Mouse (Mus musculus): Measurements from ENCODE around the gene Relch.

The Relch gene

GRCm38 (mm10) chr1:105663171-105663961 lies at the start of gene Relch, which contains the start of gene Pign:
Gene Relch, plus strand, starts transcription at chr1:105663861.
Gene Pign, minus strand, starts transcription at chr1:105663677.
- peak; percentile 99 for DNase-seq (ENCODE audit: low read depth, low spot score)

- DNase-seq (ENCODE audit: low read depth, low spot score): peak; percentile 46
Observed at GRCm38 (mm10) chr1:105630481-105630880, 33.2 kb upstream of the Relch start.

DNA sequence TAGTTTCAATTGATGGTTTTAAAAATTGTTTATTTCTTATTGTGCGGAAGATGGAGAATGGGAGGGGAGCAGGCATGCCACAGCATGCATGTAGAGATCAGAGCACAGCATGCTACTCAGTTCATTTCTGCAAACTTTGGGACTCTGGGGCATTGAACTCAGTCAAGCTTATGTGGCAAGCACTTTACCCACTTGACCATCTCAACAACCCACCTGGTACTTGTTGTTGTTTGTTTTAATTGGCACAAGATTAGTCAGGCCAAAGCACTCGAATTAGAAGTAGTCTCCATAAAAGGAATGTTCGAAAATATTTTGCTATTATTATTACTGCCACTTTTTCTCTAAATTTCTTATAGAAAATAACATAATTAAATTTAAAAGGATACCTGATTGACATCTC lies 19.6 kb upstream of the Relch start:
- DNase-seq (ENCODE audit: low read depth, low spot score): no peak

DNA sequence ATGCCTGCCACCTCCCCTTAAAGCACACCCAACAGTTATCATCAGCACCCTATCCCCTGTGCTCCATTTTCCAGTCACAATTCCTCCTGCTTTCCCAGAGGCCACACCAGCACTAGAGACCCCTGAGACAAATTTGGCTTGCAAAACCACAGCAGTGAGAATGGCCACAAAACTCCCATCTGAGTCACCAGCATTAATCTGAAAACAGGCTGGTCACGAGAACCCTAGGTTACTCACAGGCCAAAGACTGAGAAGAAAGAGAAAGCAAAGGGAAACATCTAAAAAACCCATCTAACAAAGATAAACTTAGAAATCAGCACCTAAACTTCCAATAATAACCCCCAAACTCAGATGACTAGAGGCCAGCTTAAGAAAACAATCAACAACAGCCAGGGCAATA lies 13.0 kb upstream of the Relch start:
- DNase-seq (ENCODE audit: low read depth, low spot score): no peak

DNA sequence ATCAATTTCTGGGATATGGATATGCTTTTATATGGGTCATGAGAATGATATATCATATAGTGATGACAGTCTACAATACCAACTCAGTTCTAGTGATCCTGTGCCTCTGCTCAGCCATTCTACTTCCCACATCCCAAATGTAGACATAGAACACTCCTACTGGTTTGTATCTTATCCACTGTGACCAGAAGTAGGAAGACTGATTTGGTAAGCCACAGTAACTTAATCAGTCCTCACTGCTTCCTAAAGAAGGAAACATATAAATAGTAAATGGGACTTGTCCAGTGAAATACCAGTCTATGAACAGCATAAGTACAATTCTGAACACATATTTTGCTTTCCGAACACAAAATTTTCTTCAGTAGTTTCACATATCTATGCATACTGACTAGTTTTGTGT lies 9.7 kb upstream of the Relch start:
- no peak for DNase-seq (ENCODE audit: low read depth, low spot score)

DNA sequence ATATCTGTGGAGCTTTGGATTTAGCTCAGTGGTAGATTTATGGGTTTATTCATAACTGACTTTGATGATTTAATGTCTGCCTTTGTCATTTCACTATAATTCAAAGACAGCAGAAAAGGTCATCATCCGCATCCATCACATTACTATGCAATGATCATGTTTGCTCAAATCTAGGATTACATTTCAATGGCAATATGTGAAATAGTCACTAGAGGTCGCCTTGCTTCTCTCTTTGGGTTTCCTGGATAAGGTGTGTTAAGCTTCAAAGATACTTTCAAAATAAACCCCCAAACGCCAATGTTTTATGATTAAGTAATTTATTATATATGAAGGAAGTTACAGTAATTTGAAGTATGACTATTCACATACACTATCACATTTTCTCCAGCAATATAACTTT lies 3.6 kb upstream of the Relch start:
- DNase-seq (ENCODE audit: low read depth, low spot score): peak; percentile 54

DNA sequence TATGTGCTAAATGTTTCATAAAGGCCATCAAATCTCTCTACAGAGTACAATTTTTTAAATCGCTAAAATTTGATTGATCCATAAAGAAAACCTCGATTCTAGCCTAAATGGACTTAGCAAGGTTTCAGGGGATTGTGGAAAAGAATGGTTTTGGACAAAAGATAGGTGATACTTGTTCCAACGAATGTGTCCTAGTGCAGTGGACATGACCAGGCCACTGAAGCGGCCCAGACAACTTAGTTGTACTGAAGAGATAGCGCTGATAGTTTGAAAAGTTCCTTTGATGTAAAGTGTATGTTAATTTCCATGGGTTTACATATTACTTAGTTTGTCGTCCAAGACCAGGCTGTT lies 866 bp upstream of the Relch start:
- no peak for DNase-seq (ENCODE audit: low read depth, low spot score)

- peak; percentile 59 for DNase-seq (ENCODE audit: low read depth, low spot score)
Observed at GRCm38 (mm10) chr1:105663962-105664812, 526 bp downstream of the Relch start.

- no peak for DNase-seq (ENCODE audit: low read depth, low spot score)
Observed at GRCm38 (mm10) chr1:105669700-105670099, 6.0 kb downstream of the Relch start.

DNA sequence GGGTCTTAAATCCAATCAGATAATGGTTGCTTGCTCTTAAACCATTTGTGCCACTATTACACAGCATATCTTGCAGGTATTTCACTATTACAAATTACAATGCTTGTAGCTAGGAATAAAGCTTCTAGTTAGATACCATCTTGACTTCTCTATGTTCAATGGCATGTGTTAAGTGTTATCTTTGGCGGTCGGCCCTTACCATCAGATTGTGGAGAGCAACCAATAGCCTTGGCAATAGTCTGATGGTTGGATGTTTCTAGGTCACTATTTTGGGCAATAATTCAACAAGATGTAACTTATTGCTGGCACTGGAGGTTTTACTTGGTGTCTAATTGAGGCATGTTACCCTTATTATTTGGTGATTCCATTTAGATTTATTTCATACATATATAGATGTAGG lies 11.1 kb downstream of the Relch start:
- no peak for DNase-seq (ENCODE audit: low read depth, low spot score)

GRCm38 (mm10) chr1:105680587-105680986 lies 16.9 kb downstream of the Relch start:
- peak; percentile 43 for DNase-seq (ENCODE audit: low read depth, low spot score)

GRCm38 (mm10) chr1:105685501-105685900 lies 21.8 kb downstream of the Relch start:
- no peak for DNase-seq (ENCODE audit: low read depth, low spot score)

DNA sequence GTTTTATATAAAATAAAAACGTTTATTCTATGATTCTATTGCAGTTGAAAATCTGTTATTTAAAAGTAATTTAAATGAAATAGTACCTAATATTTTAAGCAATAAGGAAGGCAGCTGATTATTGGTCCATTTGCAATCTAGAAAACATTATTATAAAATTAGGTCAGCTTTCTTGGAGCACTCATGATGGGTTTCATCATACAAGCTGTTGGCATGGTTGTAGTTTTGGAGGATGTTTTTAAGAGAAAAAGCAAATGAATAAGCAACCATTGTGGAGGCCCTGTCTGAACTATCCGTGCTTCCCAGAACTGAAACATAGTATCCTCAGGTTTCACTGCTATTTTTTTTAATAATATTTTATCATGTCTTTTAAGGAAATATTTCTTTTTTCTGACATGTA lies 31.9 kb downstream of the Relch start:
- no peak for DNase-seq (ENCODE audit: low read depth, low spot score)

DNA sequence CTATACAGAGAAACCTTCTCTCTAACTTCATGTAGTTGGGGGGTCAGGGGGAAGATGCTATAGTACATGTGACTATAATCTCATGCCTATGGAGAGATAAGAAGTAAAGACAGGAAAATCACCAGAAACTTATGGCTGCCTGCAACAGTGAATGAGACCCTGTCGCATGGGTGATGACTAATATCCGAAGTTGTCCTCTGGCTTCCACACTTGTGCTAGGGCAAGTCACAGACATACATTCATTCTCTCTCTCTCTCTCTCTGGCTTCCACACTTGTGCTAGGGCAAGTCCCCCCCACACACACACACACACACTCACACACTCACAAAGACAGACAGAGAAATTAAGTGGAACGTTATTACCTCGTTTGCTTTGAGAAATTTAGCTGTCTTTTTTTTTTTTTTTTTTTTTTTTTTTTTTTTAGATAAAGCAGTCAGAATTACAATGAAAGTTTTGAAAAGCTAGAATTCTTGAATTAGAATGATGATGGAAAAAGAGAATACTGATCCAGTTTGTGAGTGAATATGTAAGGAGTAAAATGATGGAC lies 37.4 kb downstream of the Relch start:
- DNase-seq (ENCODE audit: low read depth, low spot score): no peak

GRCm38 (mm10) chr1:105709415-105709814 lies 45.8 kb downstream of the Relch start:
- DNase-seq (ENCODE audit: low read depth, low spot score): no peak

DNA sequence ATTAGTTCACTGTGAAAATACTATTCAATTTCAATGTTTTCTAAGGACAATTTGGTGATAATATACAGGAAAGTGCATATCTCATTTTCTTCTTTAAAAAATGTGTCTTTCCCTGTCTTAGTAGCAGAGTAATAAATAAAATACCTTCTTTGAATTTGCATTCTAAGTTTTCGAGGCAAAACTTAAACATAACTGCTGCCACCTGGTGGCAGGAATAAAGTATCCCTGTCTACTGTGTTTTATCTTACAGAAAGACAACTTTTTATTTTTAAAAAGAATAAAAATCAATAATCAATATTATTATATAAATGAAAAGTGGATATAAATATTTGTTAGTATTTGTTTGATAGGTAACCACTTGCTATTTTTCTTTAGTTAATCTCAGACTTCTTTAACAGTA lies 47.6 kb downstream of the Relch start:
- DNase-seq (ENCODE audit: low read depth, low spot score): peak; percentile 38

GRCm38 (mm10) chr1:105712822-105713221 lies 49.2 kb downstream of the Relch start:
- DNase-seq (ENCODE audit: low read depth, low spot score): peak; percentile 72

GRCm38 (mm10) chr1:105718358-105718757 lies 54.7 kb downstream of the Relch start:
- no peak for DNase-seq (ENCODE audit: low read depth, low spot score)

- peak; percentile 77 for DNase-seq (ENCODE audit: low read depth, low spot score)
Observed at GRCm38 (mm10) chr1:105729246-105729645, 65.6 kb downstream of the Relch start.

GRCm38 (mm10) chr1:105735318-105735717 lies 71.7 kb downstream of the Relch start:
- peak; percentile 52 for DNase-seq (ENCODE audit: low read depth, low spot score)

DNA sequence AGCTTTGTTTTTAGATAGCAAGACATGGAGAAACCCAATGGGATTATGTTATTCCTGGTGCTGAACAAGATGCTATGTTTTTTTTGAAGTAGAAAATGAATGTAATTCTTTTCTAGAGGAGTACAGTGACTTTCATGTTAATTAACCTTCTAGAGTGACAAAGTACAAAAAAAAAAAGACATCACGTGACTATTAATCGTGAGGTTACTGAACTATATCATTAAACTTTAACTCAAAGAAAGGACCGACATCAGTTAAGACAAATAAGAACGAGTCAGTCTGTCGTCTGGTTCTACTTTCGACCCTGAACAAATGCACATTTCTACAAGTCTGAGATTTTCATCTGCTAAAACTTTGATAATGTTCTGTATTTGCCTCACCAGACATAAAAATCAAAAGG lies 74.7 kb downstream of the Relch start:
- DNase-seq (ENCODE audit: low read depth, low spot score): no peak

GRCm38 (mm10) chr1:105739493-105739892 lies 75.8 kb downstream of the Relch start:
- DNase-seq (ENCODE audit: low read depth, low spot score): no peak

- no peak for DNase-seq (ENCODE audit: low read depth, low spot score)
Observed at GRCm38 (mm10) chr1:105742481-105742880, 78.8 kb downstream of the Relch start.
